Mouse (Mus musculus): ENCODE results near the gene Tapbp. TPM values are rescaled to one million over a fixed set of nuclear protein-coding genes. Genes with fewer than 3 reads are reported as not detected.

Tapbp gene
- total RNA-seq, 2 experiments from 2014 or later = 41.3 to 44.2 TPM

- intact Hi-C loops (cut with DNase I) = no loop called here
- DNase-seq (ENCODE audit: extremely low spot score in 1 of 2, low spot score in 2 of 2) = no peak
- no peak for TF ChIP-seq CTCF (IDR thresholded peaks at IDR 0.05)
- H3K27ac ChIP-seq = no peak overlapping the region
- H3K4me3 ChIP-seq = no peak overlapping the region
Observed at GRCm38 (mm10) chr17:33952879-33953278, 37.2 kb downstream of the Tapbp start.

GRCm38 (mm10) chr17:33953310-33953709 lies 37.6 kb downstream of the Tapbp start:
- H3K4me3 ChIP-seq = no peak overlapping the region
- DNase-seq (ENCODE audit: extremely low spot score in 1 of 2, low spot score in 2 of 2) = no peak
- no peak overlapping the region for H3K27ac ChIP-seq
- intact Hi-C loops (cut with DNase I) = no loop called here
- no peak for TF ChIP-seq CTCF (IDR thresholded peaks at IDR 0.05)

- intact Hi-C loops (cut with DNase I) = no loop called here
- no peak for DNase-seq (ENCODE audit: extremely low spot score in 1 of 2, low spot score in 2 of 2)
- H3K27ac ChIP-seq = no peak overlapping the region
- TF ChIP-seq CTCF (IDR thresholded peaks at IDR 0.05) = no peak
- peak overlapping the region; percentile 66 for H3K4me3 ChIP-seq
Observed at GRCm38 (mm10) chr17:33953961-33954565, 38.4 kb downstream of the Tapbp start.

GRCm38 (mm10) chr17:33954646-33955554 lies 39.2 kb downstream of the Tapbp start:
- peak overlapping the region; percentile 66 for H3K4me3 ChIP-seq
- intact Hi-C loops (cut with DNase I) = loop anchor here (1.0 kb wide), 1 partner anchor 15 kb away; the partner anchor contains the start of genes Pfdn6 and Wdr46
- peak overlapping the region; percentile 89 for H3K27ac ChIP-seq
- TF ChIP-seq CTCF (IDR thresholded peaks at IDR 0.05) = no peak
- DNase-seq (ENCODE audit: extremely low spot score in 1 of 2, low spot score in 2 of 2) = peak in 1 of 2 experiments; percentile 33

- intact Hi-C loops (cut with DNase I) = loop anchor here (1.0 kb wide), 1 partner anchor 15 kb away; the partner anchor contains the start of genes Pfdn6 and Wdr46
- peak; percentile 39 for TF ChIP-seq CTCF (IDR thresholded peaks at IDR 0.05)
- Histone ChIP-seq H3K27ac (peak within 1 kb of the TSS; percentile 94), H3K4me3 (peak within 1 kb of the TSS; percentile 66)
- peak; percentile 96 for DNase-seq (ENCODE audit: extremely low spot score in 1 of 2, low spot score in 2 of 2)
Observed at GRCm38 (mm10) chr17:33955555-33956214, 40.0 kb downstream of the Tapbp start, which contains the start of the genes Vps52 and Rps18. Vps52 (plus strand) TSS chr17:33955812. Rps18 (minus strand) TSS chr17:33956001.

- intact Hi-C loops (cut with DNase I) = no loop called here
- Histone ChIP-seq H3K4me3 (peak overlapping the region; percentile 66), H3K27ac (peak overlapping the region; percentile 94)
- no peak for DNase-seq (ENCODE audit: extremely low spot score in 1 of 2, low spot score in 2 of 2)
- TF ChIP-seq CTCF (IDR thresholded peaks at IDR 0.05) = no peak
Observed at GRCm38 (mm10) chr17:33956336-33956735, 40.6 kb downstream of the Tapbp start.

- Histone ChIP-seq H3K27ac (no peak overlapping the region), H3K4me3 (no peak overlapping the region)
- intact Hi-C loops (cut with DNase I) = no loop called here
- DNase-seq (ENCODE audit: extremely low spot score in 1 of 2, low spot score in 2 of 2) = no peak
- TF ChIP-seq CTCF (IDR thresholded peaks at IDR 0.05) = no peak
Observed at GRCm38 (mm10) chr17:33957493-33957892, 41.8 kb downstream of the Tapbp start.

GRCm38 (mm10) chr17:33958451-33958850 lies 42.8 kb downstream of the Tapbp start:
- no peak overlapping the region for H3K4me3 ChIP-seq
- no peak overlapping the region for H3K27ac ChIP-seq
- peak in 1 of 2 experiments; percentile 7 for DNase-seq (ENCODE audit: extremely low spot score in 1 of 2, low spot score in 2 of 2)
- TF ChIP-seq CTCF (IDR thresholded peaks at IDR 0.05) = no peak
- intact Hi-C loops (cut with DNase I) = no loop called here

- no peak overlapping the region for H3K4me3 ChIP-seq
- no peak overlapping the region for H3K27ac ChIP-seq
- DNase-seq (ENCODE audit: extremely low spot score in 1 of 2, low spot score in 2 of 2) = peak in 1 of 2 experiments; percentile 15
- intact Hi-C loops (cut with DNase I) = loop anchor here (1.0 kb wide), 1 partner anchor 62 kb away; no protein-coding TSS in a partner anchor
- TF ChIP-seq CTCF (IDR thresholded peaks at IDR 0.05) = no peak
Observed at GRCm38 (mm10) chr17:33959135-33959534, 43.4 kb downstream of the Tapbp start.

- no peak for TF ChIP-seq CTCF (IDR thresholded peaks at IDR 0.05)
- Histone ChIP-seq H3K4me3 (no peak overlapping the region), H3K27ac (no peak overlapping the region)
- intact Hi-C loops (cut with DNase I) = loop anchor here (1.0 to 2.0 kb wide), 2 partner anchors 61 to 1319 kb away; no protein-coding TSS in a partner anchor
- peak in 1 of 2 experiments; percentile 8 for DNase-seq (ENCODE audit: extremely low spot score in 1 of 2, low spot score in 2 of 2)
Observed at GRCm38 (mm10) chr17:33959948-33960347, 44.2 kb downstream of the Tapbp start.

- no peak overlapping the region for H3K4me3 ChIP-seq
- no peak for TF ChIP-seq CTCF (IDR thresholded peaks at IDR 0.05)
- no peak for DNase-seq (ENCODE audit: extremely low spot score in 1 of 2, low spot score in 2 of 2)
- no peak overlapping the region for H3K27ac ChIP-seq
- intact Hi-C loops (cut with DNase I) = no loop called here
Observed at GRCm38 (mm10) chr17:33962876-33963275, 47.2 kb downstream of the Tapbp start.
